Mouse (Mus musculus) ES-E14 (cell line): ENCODE data around the gene Hist1h1d.

Source experiments
- CHD2 ChIP-seq: IDR thresholded peaks from 2 replicates; pipeline ENCODE4 v1.6.1; 2014; ENCODE audit warnings: mild to moderate bottlenecking, low read depth, low read length, inconsistent platforms
- ZNF384 ChIP-seq: IDR thresholded peaks from 2 replicates; pipeline ENCODE4 v1.6.1; 2012; ENCODE audit warnings: low read depth, low read length, inconsistent platforms

DNA sequence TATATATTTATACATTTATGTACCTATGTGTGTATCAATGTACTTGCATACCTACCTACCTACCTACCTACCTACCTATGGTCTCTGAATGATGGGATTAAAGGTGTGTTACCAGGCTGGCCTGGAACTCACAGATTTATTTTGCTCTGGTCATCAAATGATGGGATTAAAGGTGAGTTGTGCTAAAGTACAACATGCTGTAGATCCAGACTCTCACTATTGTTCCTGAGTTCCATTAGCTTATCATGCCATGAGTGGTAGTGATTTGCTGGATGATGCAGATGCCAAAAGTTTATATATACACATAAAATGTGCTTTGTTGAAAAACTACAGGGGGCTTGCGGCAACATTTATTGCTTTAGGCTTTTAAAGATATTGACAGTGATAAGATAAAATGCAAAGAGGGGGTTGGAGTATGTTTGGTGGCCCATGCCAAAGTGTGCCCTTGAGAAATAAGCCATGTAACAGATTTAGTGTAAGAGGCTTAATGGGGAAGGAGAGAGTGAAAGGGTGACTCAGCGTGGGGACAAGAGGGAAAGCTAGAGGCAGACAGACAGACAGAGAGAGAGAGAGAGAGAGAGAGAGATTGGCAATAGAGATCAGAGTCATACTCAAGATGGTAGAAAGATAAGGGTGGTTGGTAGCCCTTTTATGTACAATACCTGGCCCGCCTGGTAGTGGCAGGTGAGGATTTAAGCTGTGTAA, 15.9 kb upstream of the Hist1h1d start:
- TF ChIP-seq CHD2 (no peak), ZNF384 (no peak)
